Mouse (Mus musculus) heart, embryonic 14.5 days (tissue): ENCODE data around the gene Olfr646. TPM values are rescaled to one million over a fixed set of nuclear protein-coding genes. Genes with fewer than 3 reads are reported as not detected.

Source experiments
- ATAC-seq: fragments of 200-750 bp; cut with Nextera tagmentation; 2 replicates; pipeline ENCODE4 v1.8.0; 2017; ENCODE audit warnings: low read depth, moderate TSS enrichment; ENCODE audit not compliant: insufficient number of reproducible peaks, insufficient read depth, low FRiP score
- H3K27ac ChIP-seq, 2 experiments: fragments of 200-500 bp in 1 of 2; fragments of 300-500 bp in 1 of 2; sonication (generic) in 1 of 2; replicated peaks in 1 of 2; 2 replicates each; pipeline ENCODE4 v1.5.1; 2012 to 2014; ENCODE audit warnings: low read depth in 2 of 2, low read length in 2 of 2, control low read depth in 1 of 2, mild to moderate bottlenecking in 1 of 2, mixed read lengths in 1 of 2; ENCODE audit not compliant: control insufficient read depth in 1 of 2, insufficient read depth in 1 of 2
- H3K27me3 ChIP-seq: fragments of 300-500 bp; sonication (generic); 2 replicates; pipeline ENCODE4 v1.6.1; 2014; ENCODE audit warnings: mild to moderate bottlenecking, low read length, control low read depth; ENCODE audit not compliant: control insufficient read depth, insufficient read depth
- H3K36me3 ChIP-seq: fragments of 300-500 bp; sonication (generic); 2 replicates; pipeline ENCODE4 v1.6.1; 2014; ENCODE audit warnings: mild to moderate bottlenecking, control low read depth, low read length, mixed read lengths; ENCODE audit not compliant: control insufficient read depth, insufficient read depth
- H3K4me1 ChIP-seq, 2 experiments: fragments of 200-500 bp in 1 of 2; fragments of 300-500 bp in 1 of 2; sonication (generic) in 1 of 2; 2 replicates each; pipeline ENCODE4 v1.6.1; 2012 to 2014; ENCODE audit warnings: low read length in 2 of 2, control low read depth in 1 of 2, mixed read lengths in 1 of 2; ENCODE audit not compliant: control insufficient read depth in 2 of 2, insufficient read depth in 2 of 2
- H3K4me2 ChIP-seq: fragments of 300-500 bp; sonication (generic); 2 replicates; pipeline ENCODE4 v1.6.1; 2014; ENCODE audit warnings: mild to moderate bottlenecking, low read length
- H3K4me3 ChIP-seq, 2 experiments: fragments of 200-500 bp in 1 of 2; fragments of 300-500 bp in 1 of 2; sonication (generic) in 1 of 2; 2 replicates each; pipeline ENCODE4 v1.5.1; 2012 to 2014; ENCODE audit warnings: low read length in 2 of 2, mild to moderate bottlenecking in 2 of 2, control low read depth in 1 of 2, low read depth in 1 of 2, moderate library complexity in 1 of 2; ENCODE audit not compliant: control insufficient read depth in 1 of 2, insufficient read depth in 1 of 2
- H3K9ac ChIP-seq: fragments of 300-500 bp; sonication (generic); 2 replicates; pipeline ENCODE4 v1.6.1; 2014; ENCODE audit warnings: mild to moderate bottlenecking, low read length
- H3K9me3 ChIP-seq: fragments of 300-500 bp; sonication (generic); 2 replicates; pipeline ENCODE4 v1.6.1; 2016; ENCODE audit warnings: low read length, control low read depth; ENCODE audit not compliant: control insufficient read depth
- WGBS: fragments of 180-500 bp; shearing (Covaris S2); extraction: QIAGEN DNeasy Blood & Tissue Kit; methylation state at CpG from one replicate; pipeline ENCODE4 v1.1.7; 2014; 5-methylcytosine and 5-hydroxymethylcytosine counted together
- polyA plus RNA-seq: library from polyadenylated mRNA; unstranded; fragments of >200 nt; fragmentation: Nextera tagmentation; extraction: Ambion mirVana; gene quantifications from 2 replicates; pipeline ENCODE4 v1.2.1, GENCODE M21; 2014

The Olfr646 gene
- polyA plus RNA-seq, result not detected in 2 replicates

- Histone ChIP-seq H3K9me3 (no peaks in the 10 kb centered on the region), H3K4me3 (no peak within 1 kb of the TSS), H3K9ac (no peak within 1 kb of the TSS), H3K27me3 (no peaks in the 10 kb centered on the region), H3K27ac (no peak within 1 kb of the TSS), H3K4me2 (no peak within 1 kb of the TSS), H3K4me1 (no peaks in the 10 kb centered on the region), H3K36me3 (no peaks in the 10 kb centered on the region)
- ATAC-seq, result no peak
These were observed at the start of gene Olfr646 for GRCm38 (mm10) chr7:104104757-104104972. Gene Olfr646, plus strand, starts transcription at chr7:104104873.

- no peak overlapping the region for H3K4me3 ChIP-seq
- H3K27me3 ChIP-seq, result no peaks in the 10 kb centered on the region
- H3K4me2 ChIP-seq, result no peak overlapping the region
- H3K9ac ChIP-seq, result no peak overlapping the region
- no peaks in the 10 kb centered on the region for H3K4me1 ChIP-seq
- H3K9me3 ChIP-seq, result no peaks in the 10 kb centered on the region
- WGBS, result 73% methylated on average over 1 of the region's 1 CpGs
- H3K27ac ChIP-seq, result no peak overlapping the region
- no peaks in the 10 kb centered on the region for H3K36me3 ChIP-seq
- ATAC-seq, result no peak
These were observed 45.5 kb upstream of the Olfr646 start for GRCm38 (mm10) chr7:104059215-104059614.

- WGBS, result 42% methylated on average over 2 of the region's 2 CpGs
- no peaks in the 10 kb centered on the region for H3K27me3 ChIP-seq
- H3K9me3 ChIP-seq, result no peaks in the 10 kb centered on the region
These were observed 43.3 kb upstream of the Olfr646 start, which contains the start of gene 4930516K23Rik for GRCm38 (mm10) chr7:104061345-104061744. Gene 4930516K23Rik, minus strand, starts transcription at chr7:104061445.

GRCm38 (mm10) chr7:104071769-104072168 lies 32.9 kb upstream of the Olfr646 start, which contains the start of gene Olfr644:
Gene Olfr644, minus strand, starts transcription at chr7:104071869.
- Histone ChIP-seq H3K36me3 (no peaks in the 10 kb centered on the region), H3K9ac (no peak within 1 kb of the TSS), H3K27me3 (no peaks in the 10 kb centered on the region), H3K4me3 (no peak within 1 kb of the TSS), H3K9me3 (no peaks in the 10 kb centered on the region), H3K27ac (no peak within 1 kb of the TSS), H3K4me1 (no peaks in the 10 kb centered on the region), H3K4me2 (no peak within 1 kb of the TSS)
- WGBS, result 55% methylated on average over 2 of the region's 2 CpGs
- no peak for ATAC-seq

More at GRCm38 (mm10) chr7:104061345-104061744, 43.3 kb upstream of the Olfr646 start, which contains the start of gene 4930516K23Rik:
- H3K9ac ChIP-seq, result no peak within 1 kb of the TSS
- H3K27ac ChIP-seq, result no peak within 1 kb of the TSS
- H3K36me3 ChIP-seq, result no peaks in the 10 kb centered on the region
- no peak within 1 kb of the TSS for H3K4me2 ChIP-seq
- no peaks in the 10 kb centered on the region for H3K4me1 ChIP-seq
- no peak for ATAC-seq
- no peak within 1 kb of the TSS for H3K4me3 ChIP-seq

GRCm38 (mm10) chr7:104085365-104085764 lies 19.3 kb upstream of the Olfr646 start, which contains the start of gene Olfr645:
Gene Olfr645, minus strand, starts transcription at chr7:104085465.
- H3K4me3 ChIP-seq, result no peak within 1 kb of the TSS
- H3K9ac ChIP-seq, result no peak within 1 kb of the TSS
- H3K9me3 ChIP-seq, result 0 out of 2 replicates have a peak, but pooled peaks cover 3% of the 10 kb centered on the region
- no peak for ATAC-seq
- no peaks in the 10 kb centered on the region for H3K36me3 ChIP-seq
- H3K27ac ChIP-seq, result no peak within 1 kb of the TSS
- no peak within 1 kb of the TSS for H3K4me2 ChIP-seq
- no peaks in the 10 kb centered on the region for H3K4me1 ChIP-seq
- H3K27me3 ChIP-seq, result no peaks in the 10 kb centered on the region
- WGBS, result 57% methylated on average over 1 of the region's 1 CpGs

GRCm38 (mm10) chr7:104103913-104104756 lies 538 bp upstream of the Olfr646 start:
- Histone ChIP-seq H3K27me3 (no peaks in the 10 kb centered on the region), H3K4me1 (no peaks in the 10 kb centered on the region), H3K4me3 (no peak overlapping the region), H3K9ac (no peak overlapping the region), H3K4me2 (no peak overlapping the region), H3K9me3 (no peaks in the 10 kb centered on the region), H3K27ac (no peak overlapping the region), H3K36me3 (no peaks in the 10 kb centered on the region)
- ATAC-seq, result no peak
- WGBS, result 67% methylated on average over 4 of the region's 4 CpGs

- Histone ChIP-seq H3K27me3 (no peaks in the 10 kb centered on the region), H3K27ac (no peak within 1 kb of the TSS), H3K4me2 (no peak within 1 kb of the TSS), H3K4me3 (no peak within 1 kb of the TSS), H3K9me3 (no peaks in the 10 kb centered on the region), H3K4me1 (no peaks in the 10 kb centered on the region), H3K9ac (no peak within 1 kb of the TSS), H3K36me3 (no peaks in the 10 kb centered on the region)
- no peak for ATAC-seq
- WGBS, result 84% methylated on average over 5 of the region's 5 CpGs
These were observed 25.1 kb downstream of the Olfr646 start, which contains the start of gene Ubqln5 for GRCm38 (mm10) chr7:104129726-104130125. Gene Ubqln5, minus strand, starts transcription at chr7:104129826.
